Mouse (Mus musculus) stomach, embryonic 14.5 days (tissue): Measurements from ENCODE around the gene Sec22a. TPM values are rescaled to one million over a fixed set of nuclear protein-coding genes. Genes with fewer than 3 reads are reported as not detected.

Source experiments
- ATAC-seq: fragments of 200-750 bp; cut with Nextera tagmentation; 2 replicates; pipeline ENCODE4 v1.8.0; 2017; ENCODE audit warnings: low read depth, moderate TSS enrichment; ENCODE audit not compliant: insufficient number of reproducible peaks, insufficient read depth, low FRiP score
- H3K27ac ChIP-seq: fragments of 300-500 bp; sonication (generic); 2 replicates; pipeline ENCODE4 v1.5.1; 2014; ENCODE audit warnings: mild to moderate bottlenecking, low read length, moderate library complexity, mixed read lengths
- H3K27me3 ChIP-seq: fragments of 300-500 bp; sonication (generic); 2 replicates; pipeline ENCODE4 v1.6.1; 2014; ENCODE audit warnings: low read length, control low read depth, mixed read lengths; ENCODE audit not compliant: control insufficient read depth, insufficient read depth
- H3K36me3 ChIP-seq: fragments of 300-500 bp; sonication (generic); 2 replicates; pipeline ENCODE4 v1.6.1; 2014; ENCODE audit warnings: mild to moderate bottlenecking, control low read depth, low read length, moderate library complexity, mixed read lengths; ENCODE audit not compliant: control insufficient read depth, insufficient read depth
- H3K4me1 ChIP-seq: fragments of 300-500 bp; sonication (generic); 2 replicates; pipeline ENCODE4 v1.6.1; 2014; ENCODE audit warnings: low read length, control low read depth, mixed read lengths; ENCODE audit not compliant: control insufficient read depth, insufficient read depth
- H3K4me2 ChIP-seq: fragments of 300-500 bp; sonication (generic); replicated peaks from 2 replicates; pipeline ENCODE4 v1.6.1; 2014; ENCODE audit warnings: low read depth, low read length, control low read depth
- H3K4me3 ChIP-seq: fragments of 300-500 bp; sonication (generic); 2 replicates; pipeline ENCODE4 v1.5.1; 2014; ENCODE audit warnings: low read depth, low read length, control low read depth
- H3K9ac ChIP-seq: fragments of 300-500 bp; sonication (generic); replicated peaks from 2 replicates; pipeline ENCODE4 v1.6.1; 2014; ENCODE audit warnings: low read depth, mild to moderate bottlenecking, control low read depth, low read length, moderate library complexity, mixed read lengths
- H3K9me3 ChIP-seq: fragments of 300-500 bp; sonication (generic); 2 replicates; pipeline ENCODE4 v1.6.1; 2016; ENCODE audit warnings: low read depth, low read length, control low read depth; ENCODE audit not compliant: control insufficient read depth
- WGBS: fragments of 180-500 bp; shearing (Covaris S2); extraction: QIAGEN DNeasy Blood & Tissue Kit; methylation state at CpG from one replicate; pipeline ENCODE4 v1.1.7; 2014; 5-methylcytosine and 5-hydroxymethylcytosine counted together
- polyA plus RNA-seq: library from polyadenylated mRNA; unstranded; fragments of >200 nt; fragmentation: Nextera tagmentation; extraction: Ambion mirVana; gene quantifications from 2 replicates; pipeline ENCODE4 v1.2.1, GENCODE M21; 2014

Sec22a gene
- 56.8 and 58.3 TPM in 2 replicates for polyA plus RNA-seq

GRCm38 (mm10) chr16:35363150-35364062 lies at the start of gene Sec22a:
TSS of gene Sec22a (minus strand) at chr16:35363918.
- Histone ChIP-seq H3K27ac (peak within 1 kb of the TSS; percentile 77), H3K4me3 (peak within 1 kb of the TSS; percentile 90), H3K27me3 (no peaks in the 10 kb centered on the region), H3K36me3 (no peaks in the 10 kb centered on the region), H3K4me2 (peak within 1 kb of the TSS; percentile 89), H3K4me1 (no peaks in the 10 kb centered on the region; the same call in 1 of the 2 replicates), H3K9me3 (no peaks in the 10 kb centered on the region), H3K9ac (peak within 1 kb of the TSS; percentile 75)
- WGBS: under 1% methylated on average over 66 of the region's 67 CpGs
- peak; percentile 98 for ATAC-seq

GRCm38 (mm10) chr16:35406706-35407105 lies 43.0 kb upstream of the Sec22a start:
- Histone ChIP-seq H3K36me3 (peaks cover 3% of the 10 kb centered on the region), H3K4me3 (no peak overlapping the region), H3K9me3 (no peaks in the 10 kb centered on the region), H3K9ac (no peak overlapping the region), H3K27ac (no peak overlapping the region), H3K4me1 (no peaks in the 10 kb centered on the region), H3K27me3 (no peaks in the 10 kb centered on the region), H3K4me2 (no peak overlapping the region)
- no peak for ATAC-seq
- WGBS: 68% methylated on average over 4 of the region's 4 CpGs

GRCm38 (mm10) chr16:35406166-35406565 lies 42.4 kb upstream of the Sec22a start:
- Histone ChIP-seq H3K9me3 (no peaks in the 10 kb centered on the region), H3K4me3 (no peak overlapping the region), H3K9ac (no peak overlapping the region), H3K27ac (no peak overlapping the region), H3K36me3 (peaks cover 3% of the 10 kb centered on the region), H3K4me2 (no peak overlapping the region), H3K27me3 (no peaks in the 10 kb centered on the region), H3K4me1 (no peaks in the 10 kb centered on the region)
- 84% methylated on average over 4 of the region's 4 CpGs for WGBS
- no peak for ATAC-seq

- H3K27ac ChIP-seq: no peak overlapping the region
- H3K9ac ChIP-seq: no peak overlapping the region
- no peak for ATAC-seq
- H3K4me1 ChIP-seq: no peaks in the 10 kb centered on the region
- no peaks in the 10 kb centered on the region for H3K27me3 ChIP-seq
- H3K36me3 ChIP-seq: peaks cover 3% of the 10 kb centered on the region
- no peaks in the 10 kb centered on the region for H3K9me3 ChIP-seq
- 93% methylated on average over 14 of the region's 14 CpGs for WGBS
- no peak overlapping the region for H3K4me3 ChIP-seq
- H3K4me2 ChIP-seq: no peak overlapping the region
Observed at GRCm38 (mm10) chr16:35405348-35406080, 41.8 kb upstream of the Sec22a start.

- Histone ChIP-seq H3K4me3 (no peak overlapping the region), H3K36me3 (peaks cover 3% of the 10 kb centered on the region), H3K4me2 (no peak overlapping the region), H3K4me1 (no peaks in the 10 kb centered on the region), H3K9ac (no peak overlapping the region), H3K9me3 (no peaks in the 10 kb centered on the region), H3K27me3 (no peaks in the 10 kb centered on the region), H3K27ac (no peak overlapping the region)
- ATAC-seq: no peak
- WGBS: 86% methylated on average over 5 of the region's 5 CpGs
Observed at GRCm38 (mm10) chr16:35404864-35405263, 41.1 kb upstream of the Sec22a start.

- Histone ChIP-seq H3K27me3 (no peaks in the 10 kb centered on the region), H3K9ac (no peak overlapping the region), H3K27ac (no peak overlapping the region), H3K4me2 (no peak overlapping the region), H3K36me3 (peaks cover 3% of the 10 kb centered on the region), H3K4me1 (no peaks in the 10 kb centered on the region), H3K4me3 (no peak overlapping the region), H3K9me3 (no peaks in the 10 kb centered on the region)
- no peak for ATAC-seq
- 86% methylated on average over 8 of the region's 8 CpGs for WGBS
Observed at GRCm38 (mm10) chr16:35403891-35404290, 40.2 kb upstream of the Sec22a start.

GRCm38 (mm10) chr16:35403356-35403755 lies 39.6 kb upstream of the Sec22a start:
- 97% methylated on average over 9 of the region's 9 CpGs for WGBS
- ATAC-seq: no peak
- H3K27ac ChIP-seq: no peak overlapping the region
- no peak overlapping the region for H3K9ac ChIP-seq
- H3K27me3 ChIP-seq: no peaks in the 10 kb centered on the region
- peaks cover 3% of the 10 kb centered on the region for H3K36me3 ChIP-seq
- no peak overlapping the region for H3K4me3 ChIP-seq
- no peaks in the 10 kb centered on the region for H3K4me1 ChIP-seq
- H3K9me3 ChIP-seq: no peaks in the 10 kb centered on the region
- H3K4me2 ChIP-seq: no peak overlapping the region

GRCm38 (mm10) chr16:35392813-35393212 lies 29.1 kb upstream of the Sec22a start:
- Histone ChIP-seq H3K27ac (no peak overlapping the region), H3K4me2 (no peak overlapping the region), H3K4me3 (no peak overlapping the region), H3K9me3 (no peaks in the 10 kb centered on the region), H3K36me3 (no peaks in the 10 kb centered on the region; the same call in 1 of the 2 replicates), H3K4me1 (no peaks in the 10 kb centered on the region), H3K9ac (no peak overlapping the region), H3K27me3 (no peaks in the 10 kb centered on the region)
- no peak for ATAC-seq
- 87% methylated on average over 8 of the region's 8 CpGs for WGBS
